Mouse (Mus musculus) cortical plate, adult 2 months (tissue): Measurements from ENCODE around the gene Pakap.

Experiments used
- CTCF ChIP-seq: fragments of 200-500 bp; IDR thresholded peaks from 2 replicates; pipeline ENCODE4 v1.5.1; 2011; ENCODE audit warnings: mild to moderate bottlenecking, control low read depth, low read length; ENCODE audit not compliant: insufficient read depth; ENCODE audit errors: extremely low read depth
- POLR2A ChIP-seq: fragments of 200-500 bp; IDR thresholded peaks from 2 replicates; pipeline ENCODE4 v1.6.1; 2011; ENCODE audit warnings: mild to moderate bottlenecking, low read length, control low read depth; ENCODE audit not compliant: insufficient read depth; ENCODE audit errors: extremely low read depth

DNA sequence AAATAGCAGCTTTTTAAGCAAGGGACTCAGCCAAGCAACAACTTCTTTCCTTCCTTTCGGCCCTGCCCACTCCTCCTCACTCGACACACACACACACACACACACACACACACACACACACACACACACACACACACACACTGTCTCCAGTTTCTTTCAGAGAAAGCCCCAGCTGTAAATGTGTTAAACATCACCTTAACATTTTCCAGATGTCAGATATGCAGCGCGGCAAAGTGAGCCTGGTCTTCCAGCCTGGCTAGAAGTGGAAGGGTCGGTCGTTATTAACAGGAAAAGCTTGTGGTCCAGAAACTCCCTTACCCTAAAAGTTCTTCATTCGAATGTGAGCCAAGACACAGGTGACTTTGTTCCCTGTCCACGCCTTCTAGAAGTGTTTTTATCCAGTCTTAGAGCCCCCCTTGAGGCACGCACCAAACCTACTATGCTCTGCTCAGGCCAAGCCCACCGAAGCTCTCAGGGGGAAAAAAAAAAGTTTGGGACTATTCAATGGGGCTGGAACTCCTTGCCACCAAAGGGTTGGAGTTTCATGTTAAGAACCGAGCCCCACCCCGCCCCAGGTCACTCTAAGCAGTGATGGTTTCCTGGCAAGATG, 278.5 kb downstream of the Pakap start:
- TF ChIP-seq CTCF (no peak), POLR2A (no peak)
